ENCODE assay signal across 16 mouse cellular contexts in genomic region chr6:137001267-137002168, GRCm38 (mm10). TPM values are rescaled to one million over a fixed set of nuclear protein-coding genes. Genes with fewer than 3 reads are reported as not detected.
DNase-seq lines count a peak whose midpoint lies in the region; ATAC-seq and TF ChIP-seq lines count a peak whose summit lies in the region.
"Had no signal": no experiment of that assay in that cellular context is flagged by ENCODE, and none has a peak within 500 bp of the region (broad histone marks: within the 10 kb centered on the region; RNA-seq: fewer than 3 reads in every experiment).

No protein-coding gene starts in this region.

- intact Hi-C loops in left cerebral cortex, postnatal 25 days (cut with DNase I): no loop called here

- no peak overlapping the region for H3K4me3 ChIP-seq in kidney, embryonic 15.5 days (replicated peaks)
- H3K4me3 ChIP-seq in ES-E14 (ENCODE audit: insufficient read depth in 1 of 2, low read depth in 1 of 2, low read length in 2 of 2, poor library complexity in 1 of 2, severe bottlenecking in 1 of 2): no peak overlapping the region
- H3K4me3 ChIP-seq in midbrain, embryonic 14.5 days (replicated peaks; ENCODE audit: low read depth, low read length): no peak overlapping the region
- H3K4me3 ChIP-seq: embryonic facial prominence, embryonic 15.5 days; heart, embryonic 13.5 days; hindbrain, embryonic 10.5 days had no signal

- H3K27me3 ChIP-seq in kidney, embryonic 15.5 days: no peaks in the 10 kb centered on the region
- no peaks in the 10 kb centered on the region for H3K27me3 ChIP-seq in midbrain, embryonic 14.5 days (ENCODE audit: control insufficient read depth, insufficient read depth, low read length)
- H3K27me3 ChIP-seq: embryonic facial prominence, embryonic 15.5 days; heart, embryonic 13.5 days had no signal

- no peak for DNase-seq in kidney, adult 18-20 months
- DNase-seq in 416B (ENCODE audit: low read depth) (peak; percentile 32), ES-E14 (ENCODE audit: low read depth, low spot score) (no peak)
- peak; percentile 59 for DNase-seq in midbrain, embryonic 14.5 days
- no peak for DNase-seq in layer of hippocampus, adult 11-12 months (ENCODE audit: low spot score)
- no peak for DNase-seq in urinary bladder, postnatal 10 days (ENCODE audit: low spot score)
- DNase-seq in left cerebral cortex, postnatal 25 days (ENCODE audit: low spot score in 2 of 2): no peak
- DNase-seq: cerebellum, adult 8-10 months; gastrocnemius, postnatal 10 days; kidney, postnatal 4 days had no signal

- H3K4me1 ChIP-seq in kidney, embryonic 15.5 days: peaks cover 9% of the 10 kb centered on the region
- H3K4me1 ChIP-seq in ES-E14 (ENCODE audit: control insufficient read depth in 2 of 2, insufficient read depth in 2 of 2, low read length in 2 of 2, poor library complexity in 1 of 2): peaks cover 0 to 2% of the 10 kb centered on the region in 2 experiments; a peak in 1 of 4 replicates
- H3K4me1 ChIP-seq in midbrain, embryonic 14.5 days (ENCODE audit: control insufficient read depth, insufficient read depth, low read length): no peaks in the 10 kb centered on the region
- H3K4me1 ChIP-seq: embryonic facial prominence, embryonic 15.5 days; hindbrain, embryonic 10.5 days had no signal

- H3K27ac ChIP-seq in kidney, embryonic 15.5 days: no peak overlapping the region
- no peak overlapping the region; the same call in 1 of the 2 replicates for H3K27ac ChIP-seq in ES-E14 (ENCODE audit: insufficient read depth, low read depth, low read length, poor library complexity, severe bottlenecking)
- no peak overlapping the region for H3K27ac ChIP-seq in midbrain, embryonic 14.5 days (replicated peaks; ENCODE audit: low read depth, low read length)
- H3K27ac ChIP-seq: embryonic facial prominence, embryonic 15.5 days; heart, embryonic 13.5 days; hindbrain, embryonic 10.5 days had no signal

- no peaks in the 10 kb centered on the region for H3K9me3 ChIP-seq in kidney, embryonic 15.5 days (replicated peaks)
- no peaks in the 10 kb centered on the region for H3K9me3 ChIP-seq in ES-E14 (ENCODE audit: control insufficient read depth, insufficient read depth, low read depth, low read length)
- no peaks in the 10 kb centered on the region for H3K9me3 ChIP-seq in midbrain, embryonic 14.5 days (ENCODE audit: control insufficient read depth, low read length)
- H3K9me3 ChIP-seq: embryonic facial prominence, embryonic 15.5 days; heart, embryonic 13.5 days; hindbrain, embryonic 10.5 days had no signal

- in situ Hi-C loops in ES-E14 (cut with MboI; ENCODE audit: low sequenced_read_pairs in 2 of 2, unreplicated experiment in 2 of 2): no loop called here

- no peak overlapping the region for H3K4me2 ChIP-seq in kidney, embryonic 15.5 days
- H3K4me2 ChIP-seq in midbrain, embryonic 14.5 days (ENCODE audit: low read length): no peak overlapping the region
- H3K4me2 ChIP-seq: embryonic facial prominence, embryonic 15.5 days had no signal

- H3K36me3 ChIP-seq in kidney, embryonic 15.5 days: no peaks in the 10 kb centered on the region
- H3K36me3 ChIP-seq in ES-E14 (ENCODE audit: control insufficient read depth, insufficient read depth, low read length, poor library complexity, severe bottlenecking): no peaks in the 10 kb centered on the region
- no peaks in the 10 kb centered on the region for H3K36me3 ChIP-seq in midbrain, embryonic 14.5 days (ENCODE audit: control insufficient read depth, insufficient read depth, low read length)
- H3K36me3 ChIP-seq: embryonic facial prominence, embryonic 15.5 days; heart, embryonic 13.5 days; hindbrain, embryonic 10.5 days had no signal

- H3K9ac ChIP-seq in kidney, embryonic 15.5 days: no peak overlapping the region
- no peak overlapping the region for H3K9ac ChIP-seq in ES-E14 (ENCODE audit: insufficient read depth, low read depth, low read length, poor library complexity, severe bottlenecking)
- H3K9ac ChIP-seq in midbrain, embryonic 14.5 days (replicated peaks; ENCODE audit: low read length): no peak overlapping the region
- H3K9ac ChIP-seq: embryonic facial prominence, embryonic 15.5 days; heart, embryonic 13.5 days had no signal

- peak; percentile 56; the same call in 1 of the 2 replicates for ATAC-seq in kidney, embryonic 15.5 days (replicated peaks; ENCODE audit: low FRiP score)
- no peak; the same call in 1 of the 2 replicates for ATAC-seq in midbrain, embryonic 14.5 days (ENCODE audit: low FRiP score, low TSS enrichment)
- ATAC-seq: activated CD4-positive, CD25-positive, alpha-beta regulatory T cell, adult 4 months; forebrain, embryonic 16.5 days had no signal

- WGBS in kidney, embryonic 15.5 days: 80% methylated on average over 6 of the region's 6 CpGs
- WGBS in midbrain, embryonic 14.5 days: 81% methylated on average over 6 of the region's 6 CpGs

TF ChIP-seq in ES-E14, 5 proteins besides CTCF, POLR2A, EP300 and RAD21:
- TF ChIP-seq ZC3H11A (IDR thresholded peaks at IDR 0.05; ENCODE audit: borderline replicate concordance, low read depth, low read length): no peak
- TF ChIP-seq HCFC1 (IDR thresholded peaks at IDR 0.05; ENCODE audit: borderline replicate concordance, insufficient read depth, low read length): peak; percentile 92
- no peak for TF ChIP-seq MAFK (IDR thresholded peaks at IDR 0.05; ENCODE audit: insufficient read depth, low read depth, low read length)
- TF ChIP-seq CHD2 (IDR thresholded peaks at IDR 0.05; ENCODE audit: low read depth, low read length): no peak
- TF ChIP-seq ZNF384 (IDR thresholded peaks at IDR 0.05; ENCODE audit: low read depth, low read length): no peak

RNA-seq across cellular contexts. Expression of gene Arhgdib, which starts 59.8 kb away (rescaled TPM):
- polyA plus RNA-seq in kidney, embryonic 15.5 days (2015; fragmentation: Nextera tagmentation; extraction: Ambion mirVana): 62.1 and 63.8 TPM in 2 replicates
- 6.7 and 20.9 TPM in 2 replicates for total RNA-seq in ES-E14 (2012; rRNA removed)
- 7.0 and 16.6 TPM in 2 replicates for polyA plus RNA-seq in midbrain, embryonic 14.5 days (2014; fragmentation: Nextera tagmentation; extraction: Ambion mirVana)
- total RNA-seq in left cerebral cortex, postnatal 25 days (2021): 10 to 100 TPM; 10.6 to 14.2 TPM

Comparison
In these comparisons a context has a peak if more than half of its experiments do, and no peak if none do; other contexts are left out.
1. DNase-seq: peak in 416B (single experiment) and midbrain, embryonic 14.5 days (single experiment); none in kidney, adult 18-20 months (single experiment), ES-E14 (single experiment), layer of hippocampus, adult 11-12 months (single experiment), urinary bladder, postnatal 10 days (single experiment) and left cerebral cortex, postnatal 25 days (0 of 2).